Mouse (Mus musculus): ENCODE measurements around the gene Plk5.
"Not testable (repeated sequence)": the region's sequence is repeated elsewhere in the genome, so short reads cannot be mapped to it uniquely, and the experiment has no call there.

The Plk5 gene

GRCm38 (mm10) chr10:80329273-80330081 lies 26.8 kb upstream of the Plk5 start, which contains the start of the genes Pcsk4 and Reep6:
Pcsk4 (minus strand) TSS chr10:80329498.
Reep6 (plus strand) TSS chr10:80329953.
- in situ Hi-C loops (cut with MboI; ENCODE audit: low pct_unique_long_range_greater_than_20kb in 1 of 2, low sequenced_read_pairs in 2 of 2, unreplicated experiment in 1 of 2): no loop called here

- in situ Hi-C loops (cut with MboI; ENCODE audit: low pct_unique_long_range_greater_than_20kb in 1 of 2, low sequenced_read_pairs in 2 of 2, unreplicated experiment in 1 of 2): no loop called here
These were observed 26.2 kb upstream of the Plk5 start for GRCm38 (mm10) chr10:80330084-80330483.

GRCm38 (mm10) chr10:80330888-80331287 lies 25.4 kb upstream of the Plk5 start:
- in situ Hi-C loops (cut with MboI; ENCODE audit: low pct_unique_long_range_greater_than_20kb in 1 of 2, low sequenced_read_pairs in 2 of 2, unreplicated experiment in 1 of 2): no loop called here

GRCm38 (mm10) chr10:80331636-80332524 lies 24.4 kb upstream of the Plk5 start:
- in situ Hi-C loops (cut with MboI; ENCODE audit: low pct_unique_long_range_greater_than_20kb in 1 of 2, low sequenced_read_pairs in 2 of 2, unreplicated experiment in 1 of 2): no loop called here

- in situ Hi-C loops (cut with MboI; ENCODE audit: low pct_unique_long_range_greater_than_20kb in 1 of 2, low sequenced_read_pairs in 2 of 2, unreplicated experiment in 1 of 2): no loop called here
These were observed 23.7 kb upstream of the Plk5 start for GRCm38 (mm10) chr10:80332525-80332989.

GRCm38 (mm10) chr10:80336263-80336662 lies 20.0 kb upstream of the Plk5 start:
- in situ Hi-C loops (cut with MboI; ENCODE audit: low pct_unique_long_range_greater_than_20kb in 1 of 2, low sequenced_read_pairs in 2 of 2, unreplicated experiment in 1 of 2): no loop called here

- in situ Hi-C loops (cut with MboI; ENCODE audit: low pct_unique_long_range_greater_than_20kb in 1 of 2, low sequenced_read_pairs in 2 of 2, unreplicated experiment in 1 of 2): no loop called here
These were observed 16.1 kb upstream of the Plk5 start for GRCm38 (mm10) chr10:80339941-80340750.

GRCm38 (mm10) chr10:80341026-80341425 lies 15.2 kb upstream of the Plk5 start:
- in situ Hi-C loops (cut with MboI; ENCODE audit: low pct_unique_long_range_greater_than_20kb in 1 of 2, low sequenced_read_pairs in 2 of 2, unreplicated experiment in 1 of 2): no loop called here

- in situ Hi-C loops (cut with MboI; ENCODE audit: low pct_unique_long_range_greater_than_20kb in 1 of 2, low sequenced_read_pairs in 2 of 2, unreplicated experiment in 1 of 2): no loop called here
These were observed 14.6 kb upstream of the Plk5 start for GRCm38 (mm10) chr10:80341491-80342304.

GRCm38 (mm10) chr10:80342305-80342748 lies 13.9 kb upstream of the Plk5 start:
- in situ Hi-C loops (cut with MboI; ENCODE audit: low pct_unique_long_range_greater_than_20kb in 1 of 2, low sequenced_read_pairs in 2 of 2, unreplicated experiment in 1 of 2): no loop called here

- in situ Hi-C loops (cut with MboI; ENCODE audit: low pct_unique_long_range_greater_than_20kb in 1 of 2, low sequenced_read_pairs in 2 of 2, unreplicated experiment in 1 of 2): no loop called here
These were observed 13.4 kb upstream of the Plk5 start for GRCm38 (mm10) chr10:80342749-80343424.

GRCm38 (mm10) chr10:80343425-80343895 lies 12.8 kb upstream of the Plk5 start:
- in situ Hi-C loops (cut with MboI; ENCODE audit: low pct_unique_long_range_greater_than_20kb in 1 of 2, low sequenced_read_pairs in 2 of 2, unreplicated experiment in 1 of 2): no loop called here

GRCm38 (mm10) chr10:80344131-80344661 lies 12.1 kb upstream of the Plk5 start:
- in situ Hi-C loops (cut with MboI; ENCODE audit: low pct_unique_long_range_greater_than_20kb in 1 of 2, low sequenced_read_pairs in 2 of 2, unreplicated experiment in 1 of 2): no loop called here

GRCm38 (mm10) chr10:80345122-80345521 lies 11.1 kb upstream of the Plk5 start:
- in situ Hi-C loops (cut with MboI; ENCODE audit: low pct_unique_long_range_greater_than_20kb in 1 of 2, low sequenced_read_pairs in 2 of 2, unreplicated experiment in 1 of 2): no loop called here

GRCm38 (mm10) chr10:80345929-80346328 lies 10.3 kb upstream of the Plk5 start:
- in situ Hi-C loops (cut with MboI; ENCODE audit: low pct_unique_long_range_greater_than_20kb in 1 of 2, low sequenced_read_pairs in 2 of 2, unreplicated experiment in 1 of 2): not testable (repeated sequence)

GRCm38 (mm10) chr10:80347514-80347967 lies 8.7 kb upstream of the Plk5 start:
- in situ Hi-C loops (cut with MboI; ENCODE audit: low pct_unique_long_range_greater_than_20kb in 1 of 2, low sequenced_read_pairs in 2 of 2, unreplicated experiment in 1 of 2): no loop called here

Data from mouse embryonic stem cell (cell line).